Mouse (Mus musculus): ENCODE data around the gene Gm10643. TPM values are rescaled to one million over a fixed set of nuclear protein-coding genes. Genes with fewer than 3 reads are reported as not detected.

Gene Gm10643
- polyA plus RNA-seq, 1 experiment from 2014 or later: 0.95 TPM

GRCm38 (mm10) chr8:84076412-84076811, 11.5 kb upstream of the Gm10643 start:
- Histone ChIP-seq H3K4me1 (ENCODE audit: control insufficient read depth, insufficient read depth, low read length) (peaks cover 12% of the 10 kb centered on the region), H3K36me3 (ENCODE audit: control insufficient read depth, insufficient read depth) (peaks cover 9% of the 10 kb centered on the region; the same call in 1 of the 2 replicates), H3K27ac (ENCODE audit: low read length) (no peak overlapping the region), H3K27me3 (ENCODE audit: control insufficient read depth, insufficient read depth, low read length) (no peaks in the 10 kb centered on the region), H3K4me2 (ENCODE audit: low read depth, low read length) (no peak overlapping the region), H3K4me3 (ENCODE audit: low read length) (no peak overlapping the region), H3K9ac (ENCODE audit: low read length) (no peak overlapping the region), H3K9me3 (replicated peaks; ENCODE audit: control insufficient read depth, low read length) (no peaks in the 10 kb centered on the region)
- 77% methylated on average over 1 of the region's 1 CpGs for WGBS
- no peak for ATAC-seq (replicated peaks; ENCODE audit: extremely low read depth, insufficient read depth, low FRiP score)

GRCm38 (mm10) chr8:84073230-84073976, 8.5 kb upstream of the Gm10643 start:
- Histone ChIP-seq H3K36me3 (ENCODE audit: control insufficient read depth, insufficient read depth) (no peaks in the 10 kb centered on the region), H3K27ac (ENCODE audit: low read length) (no peak overlapping the region), H3K4me1 (ENCODE audit: control insufficient read depth, insufficient read depth, low read length) (peaks cover 32% of the 10 kb centered on the region), H3K9ac (ENCODE audit: low read length) (no peak overlapping the region), H3K4me2 (ENCODE audit: low read depth, low read length) (no peak overlapping the region), H3K9me3 (replicated peaks; ENCODE audit: control insufficient read depth, low read length) (no peaks in the 10 kb centered on the region), H3K4me3 (ENCODE audit: low read length) (no peak overlapping the region), H3K27me3 (ENCODE audit: control insufficient read depth, insufficient read depth, low read length) (no peaks in the 10 kb centered on the region)
- no peak for ATAC-seq (replicated peaks; ENCODE audit: extremely low read depth, insufficient read depth, low FRiP score)
- whole genome bisulfite sequencing: 66% methylated on average over 10 of the region's 10 CpGs

GRCm38 (mm10) chr8:84072321-84072720, 7.4 kb upstream of the Gm10643 start:
- H3K9ac ChIP-seq (ENCODE audit: low read length): no peak overlapping the region
- WGBS: 87% methylated on average over 10 of the region's 10 CpGs
- no peak overlapping the region for H3K27ac ChIP-seq (ENCODE audit: low read length)
- peaks cover 42% of the 10 kb centered on the region for H3K4me1 ChIP-seq (ENCODE audit: control insufficient read depth, insufficient read depth, low read length)
- H3K9me3 ChIP-seq (replicated peaks; ENCODE audit: control insufficient read depth, low read length): no peaks in the 10 kb centered on the region
- no peak for ATAC-seq (replicated peaks; ENCODE audit: extremely low read depth, insufficient read depth, low FRiP score)
- no peak overlapping the region for H3K4me3 ChIP-seq (ENCODE audit: low read length)
- H3K27me3 ChIP-seq (ENCODE audit: control insufficient read depth, insufficient read depth, low read length): no peaks in the 10 kb centered on the region
- no peak overlapping the region for H3K4me2 ChIP-seq (ENCODE audit: low read depth, low read length)
- H3K36me3 ChIP-seq (ENCODE audit: control insufficient read depth, insufficient read depth): no peaks in the 10 kb centered on the region

- 60% methylated on average over 3 of the region's 3 CpGs for WGBS
- Histone ChIP-seq H3K4me3 (ENCODE audit: low read length) (no peak overlapping the region), H3K9me3 (replicated peaks; ENCODE audit: control insufficient read depth, low read length) (no peaks in the 10 kb centered on the region), H3K36me3 (ENCODE audit: control insufficient read depth, insufficient read depth) (no peaks in the 10 kb centered on the region), H3K9ac (ENCODE audit: low read length) (no peak overlapping the region), H3K4me1 (ENCODE audit: control insufficient read depth, insufficient read depth, low read length) (peaks cover 42% of the 10 kb centered on the region), H3K27me3 (ENCODE audit: control insufficient read depth, insufficient read depth, low read length) (no peaks in the 10 kb centered on the region), H3K27ac (ENCODE audit: low read length) (no peak overlapping the region), H3K4me2 (ENCODE audit: low read depth, low read length) (no peak overlapping the region)
- ATAC-seq (replicated peaks; ENCODE audit: extremely low read depth, insufficient read depth, low FRiP score): no peak
These were observed 7.0 kb upstream of the Gm10643 start for GRCm38 (mm10) chr8:84071921-84072320.

GRCm38 (mm10) chr8:84070667-84071066, 5.7 kb upstream of the Gm10643 start:
- H3K27me3 ChIP-seq (ENCODE audit: control insufficient read depth, insufficient read depth, low read length): no peaks in the 10 kb centered on the region
- H3K27ac ChIP-seq (ENCODE audit: low read length): peak overlapping the region; percentile 16; the same call in 1 of the 2 replicates
- WGBS: 63% methylated on average over 2 of the region's 2 CpGs
- no peak overlapping the region for H3K9ac ChIP-seq (ENCODE audit: low read length)
- H3K4me3 ChIP-seq (ENCODE audit: low read length): no peak overlapping the region
- H3K4me2 ChIP-seq (ENCODE audit: low read depth, low read length): no peak overlapping the region
- H3K4me1 ChIP-seq (ENCODE audit: control insufficient read depth, insufficient read depth, low read length): peaks cover 44% of the 10 kb centered on the region
- no peaks in the 10 kb centered on the region for H3K9me3 ChIP-seq (replicated peaks; ENCODE audit: control insufficient read depth, low read length)
- H3K36me3 ChIP-seq (ENCODE audit: control insufficient read depth, insufficient read depth): no peaks in the 10 kb centered on the region
- ATAC-seq (replicated peaks; ENCODE audit: extremely low read depth, insufficient read depth, low FRiP score): no peak

GRCm38 (mm10) chr8:84070241-84070640, 5.3 kb upstream of the Gm10643 start:
- no peaks in the 10 kb centered on the region for H3K9me3 ChIP-seq (replicated peaks; ENCODE audit: control insufficient read depth, low read length)
- no peak overlapping the region for H3K4me3 ChIP-seq (ENCODE audit: low read length)
- no peak overlapping the region for H3K9ac ChIP-seq (ENCODE audit: low read length)
- H3K36me3 ChIP-seq (ENCODE audit: control insufficient read depth, insufficient read depth): no peaks in the 10 kb centered on the region
- WGBS: 76% methylated on average over 5 of the region's 5 CpGs
- H3K4me1 ChIP-seq (ENCODE audit: control insufficient read depth, insufficient read depth, low read length): peaks cover 48% of the 10 kb centered on the region
- no peak overlapping the region for H3K27ac ChIP-seq (ENCODE audit: low read length)
- ATAC-seq (replicated peaks; ENCODE audit: extremely low read depth, insufficient read depth, low FRiP score): no peak
- H3K4me2 ChIP-seq (ENCODE audit: low read depth, low read length): no peak overlapping the region
- H3K27me3 ChIP-seq (ENCODE audit: control insufficient read depth, insufficient read depth, low read length): no peaks in the 10 kb centered on the region

GRCm38 (mm10) chr8:84069750-84070149, 4.8 kb upstream of the Gm10643 start:
- Histone ChIP-seq H3K4me1 (ENCODE audit: control insufficient read depth, insufficient read depth, low read length) (peaks cover 48% of the 10 kb centered on the region), H3K4me3 (ENCODE audit: low read length) (no peak overlapping the region), H3K9me3 (replicated peaks; ENCODE audit: control insufficient read depth, low read length) (no peaks in the 10 kb centered on the region), H3K27me3 (ENCODE audit: control insufficient read depth, insufficient read depth, low read length) (no peaks in the 10 kb centered on the region), H3K27ac (ENCODE audit: low read length) (no peak overlapping the region), H3K4me2 (ENCODE audit: low read depth, low read length) (no peak overlapping the region), H3K36me3 (ENCODE audit: control insufficient read depth, insufficient read depth) (no peaks in the 10 kb centered on the region), H3K9ac (ENCODE audit: low read length) (no peak overlapping the region)
- WGBS: 73% methylated on average over 2 of the region's 2 CpGs
- ATAC-seq (replicated peaks; ENCODE audit: extremely low read depth, insufficient read depth, low FRiP score): no peak

GRCm38 (mm10) chr8:84069169-84069568, 4.2 kb upstream of the Gm10643 start:
- Histone ChIP-seq H3K4me2 (ENCODE audit: low read depth, low read length) (no peak overlapping the region), H3K27ac (ENCODE audit: low read length) (0 out of 2 replicates have a peak overlapping the region, but pooled peaks have one; percentile 34), H3K9me3 (replicated peaks; ENCODE audit: control insufficient read depth, low read length) (no peaks in the 10 kb centered on the region), H3K9ac (ENCODE audit: low read length) (no peak overlapping the region), H3K4me3 (ENCODE audit: low read length) (no peak overlapping the region), H3K36me3 (ENCODE audit: control insufficient read depth, insufficient read depth) (no peaks in the 10 kb centered on the region), H3K27me3 (ENCODE audit: control insufficient read depth, insufficient read depth, low read length) (no peaks in the 10 kb centered on the region), H3K4me1 (ENCODE audit: control insufficient read depth, insufficient read depth, low read length) (peaks cover 50% of the 10 kb centered on the region)
- ATAC-seq (replicated peaks; ENCODE audit: extremely low read depth, insufficient read depth, low FRiP score): no peak
- 28% methylated on average over 1 of the region's 1 CpGs for WGBS

- Histone ChIP-seq H3K9me3 (replicated peaks; ENCODE audit: control insufficient read depth, low read length) (no peaks in the 10 kb centered on the region), H3K4me1 (ENCODE audit: control insufficient read depth, insufficient read depth, low read length) (peaks cover 50% of the 10 kb centered on the region), H3K27me3 (ENCODE audit: control insufficient read depth, insufficient read depth, low read length) (no peaks in the 10 kb centered on the region), H3K36me3 (ENCODE audit: control insufficient read depth, insufficient read depth) (no peaks in the 10 kb centered on the region), H3K4me3 (ENCODE audit: low read length) (no peak overlapping the region), H3K4me2 (ENCODE audit: low read depth, low read length) (peak overlapping the region; percentile 63; the same call in 1 of the 2 replicates), H3K27ac (ENCODE audit: low read length) (peak overlapping the region; percentile 34), H3K9ac (ENCODE audit: low read length) (no peak overlapping the region)
- no peak for ATAC-seq (replicated peaks; ENCODE audit: extremely low read depth, insufficient read depth, low FRiP score)
- WGBS: 41% methylated on average over 12 of the region's 12 CpGs
These were observed 3.5 kb upstream of the Gm10643 start for GRCm38 (mm10) chr8:84068316-84069035.
